Mouse (Mus musculus): Measurements from ENCODE around the gene Mob1a.

DNA sequence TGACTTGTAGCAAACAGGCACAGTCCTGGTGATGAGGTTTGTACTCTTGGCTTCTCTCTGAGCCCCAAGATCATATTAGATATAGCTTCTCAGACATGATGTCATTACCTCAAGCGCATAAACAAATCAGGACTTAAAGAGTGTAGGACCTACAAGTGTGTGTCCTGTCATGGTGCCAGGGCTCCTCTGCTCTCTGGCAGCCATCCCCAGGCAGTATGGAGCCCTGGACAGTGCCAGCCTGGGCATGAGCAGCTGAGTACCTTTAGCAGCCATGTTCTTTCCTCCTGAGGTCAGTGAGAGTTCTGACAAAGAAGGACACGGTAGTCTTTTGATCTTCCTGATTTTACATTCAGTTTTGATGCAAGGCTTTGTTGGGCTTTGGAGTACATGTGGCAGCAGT lies 17.1 kb downstream of the Mob1a start:
- TF ChIP-seq CTCF (IDR thresholded peaks at IDR 0.05; ENCODE audit: borderline replicate concordance, insufficient read depth, low read depth, low read length) (no peak), POLR2A (IDR thresholded peaks at IDR 0.05; ENCODE audit: borderline replicate concordance, insufficient read depth, low read length) (no peak)
